Mouse (Mus musculus): ENCODE measurements at regions not wholly inside any gene's neighbourhood (a gene's known extent, or its start where the extent isn't known, plus 50 kb on each side); places are given as distances from the start of the nearest gene placed in this dataset.

DNA sequence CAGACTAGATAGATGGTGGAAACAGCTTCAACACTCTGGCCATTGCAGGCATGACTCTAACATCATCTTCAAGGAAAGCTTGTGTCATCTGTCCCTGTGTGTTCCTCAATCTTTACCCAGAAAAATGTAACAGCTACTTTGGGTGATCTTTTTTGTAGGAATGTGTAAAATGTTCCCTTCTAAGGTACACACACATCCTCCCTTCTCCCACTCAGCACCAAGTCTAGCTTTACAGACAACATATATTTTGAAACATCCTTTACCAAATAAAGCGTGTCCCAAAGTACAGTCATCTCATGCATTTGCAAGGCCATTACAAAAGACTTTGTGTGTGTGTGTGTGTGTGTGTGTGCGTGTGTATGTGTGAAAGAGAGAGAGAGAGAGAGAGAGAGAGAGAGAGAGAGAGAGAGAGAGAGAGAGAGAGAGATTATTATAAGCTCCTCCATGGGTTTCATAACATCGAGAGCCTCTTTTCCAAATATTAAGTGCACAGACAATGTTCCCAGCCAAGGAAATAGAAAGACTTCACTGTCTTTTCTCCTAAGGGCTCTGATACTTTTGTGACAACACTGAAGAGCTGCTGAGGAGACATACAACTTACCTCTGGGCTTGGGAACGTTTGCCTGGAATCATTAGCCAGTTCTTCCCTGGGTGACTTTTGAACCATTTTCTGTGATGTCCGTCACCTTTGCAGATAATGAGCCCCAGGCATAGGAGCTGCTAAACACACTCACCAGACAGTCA is 164.0 kb downstream of the Fzd1 start:
- WGBS: 67% methylated on average over 5 of the region's 5 CpGs
- DNase-seq (ENCODE audit: low spot score) (no peak), ATAC-seq (ENCODE audit: insufficient read depth, low read depth) (no peak)
- Histone ChIP-seq H3K4me1 (ENCODE audit: control insufficient read depth, insufficient read depth) (no peaks in the 10 kb centered on the region), H3K9me3 (replicated peaks; ENCODE audit: control insufficient read depth, low read length) (no peaks in the 10 kb centered on the region), H3K4me2 (ENCODE audit: low read depth, low read length) (no peak overlapping the region), H3K27me3 (ENCODE audit: control insufficient read depth, insufficient read depth, low read length) (no peaks in the 10 kb centered on the region), H3K36me3 (replicated peaks; ENCODE audit: control insufficient read depth, insufficient read depth, low read length) (no peaks in the 10 kb centered on the region), H3K27ac (ENCODE audit: low read depth) (no peak overlapping the region), H3K9ac (replicated peaks; ENCODE audit: low read depth, low read length) (no peak overlapping the region), H3K4me3 (ENCODE audit: low read depth, low read length) (no peak overlapping the region)
- TF ChIP-seq EP300 (IDR thresholded peaks at IDR 0.05; ENCODE audit: low read depth) (no peak), CTCF (IDR thresholded peaks at IDR 0.05; ENCODE audit: low read depth) (no peak)

DNA sequence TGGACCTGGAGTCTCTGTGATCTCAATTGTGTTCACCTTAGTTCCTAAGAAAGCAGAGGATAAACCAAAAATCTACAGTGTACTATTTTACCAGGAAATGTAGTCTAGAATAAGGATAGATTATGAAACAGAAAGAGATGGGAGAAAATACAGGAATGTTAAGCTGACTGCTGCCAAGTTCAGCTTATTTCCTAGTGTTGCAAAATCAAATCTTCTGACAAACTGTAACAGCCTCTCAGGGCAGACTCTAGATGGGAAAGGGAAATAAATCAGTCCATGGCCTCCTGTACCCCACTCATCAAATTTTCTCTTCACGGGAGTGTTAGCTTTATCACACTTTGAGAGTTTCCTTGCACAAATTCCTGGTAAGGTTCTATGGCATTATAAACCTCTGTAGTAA is 166.1 kb downstream of the Fzd1 start:
- Histone ChIP-seq H3K4me1 (ENCODE audit: control insufficient read depth, insufficient read depth) (no peaks in the 10 kb centered on the region), H3K27me3 (ENCODE audit: control insufficient read depth, insufficient read depth, low read length) (no peaks in the 10 kb centered on the region), H3K9me3 (replicated peaks; ENCODE audit: control insufficient read depth, low read length) (no peaks in the 10 kb centered on the region), H3K36me3 (replicated peaks; ENCODE audit: control insufficient read depth, insufficient read depth, low read length) (no peaks in the 10 kb centered on the region), H3K9ac (replicated peaks; ENCODE audit: low read depth, low read length) (no peak overlapping the region), H3K4me2 (ENCODE audit: low read depth, low read length) (no peak overlapping the region), H3K27ac (ENCODE audit: low read depth) (no peak overlapping the region), H3K4me3 (ENCODE audit: low read depth, low read length) (no peak overlapping the region)
- 49% methylated on average over 1 of the region's 1 CpGs for WGBS
- DNase-seq (ENCODE audit: low spot score): no peak
- no peak for ATAC-seq (ENCODE audit: insufficient read depth, low read depth)
- TF ChIP-seq CTCF (IDR thresholded peaks at IDR 0.05; ENCODE audit: low read depth) (no peak), EP300 (IDR thresholded peaks at IDR 0.05; ENCODE audit: low read depth) (no peak)

- TF ChIP-seq EP300 (IDR thresholded peaks at IDR 0.05; ENCODE audit: low read depth): no peak
- no peak for TF ChIP-seq CTCF (IDR thresholded peaks at IDR 0.05; ENCODE audit: low read depth)
- 80% methylated on average over 1 of the region's 1 CpGs for WGBS
- Histone ChIP-seq H3K4me3 (ENCODE audit: low read depth, low read length) (no peak overlapping the region), H3K9ac (replicated peaks; ENCODE audit: low read depth, low read length) (no peak overlapping the region), H3K9me3 (replicated peaks; ENCODE audit: control insufficient read depth, low read length) (no peaks in the 10 kb centered on the region), H3K4me1 (ENCODE audit: control insufficient read depth, insufficient read depth) (no peaks in the 10 kb centered on the region), H3K27me3 (ENCODE audit: control insufficient read depth, insufficient read depth, low read length) (no peaks in the 10 kb centered on the region), H3K27ac (ENCODE audit: low read depth) (no peak overlapping the region), H3K4me2 (ENCODE audit: low read depth, low read length) (no peak overlapping the region), H3K36me3 (replicated peaks; ENCODE audit: control insufficient read depth, insufficient read depth, low read length) (no peaks in the 10 kb centered on the region)
- DNase-seq (ENCODE audit: low spot score) (no peak), ATAC-seq (ENCODE audit: insufficient read depth, low read depth) (no peak)
Observed at GRCm38 (mm10) chr5:4582702-4583475, 174.9 kb downstream of the Fzd1 start.

GRCm38 (mm10) chr5:4580185-4580839 is 177.5 kb downstream of the Fzd1 start:
- Histone ChIP-seq H3K27me3 (ENCODE audit: control insufficient read depth, insufficient read depth, low read length) (no peaks in the 10 kb centered on the region), H3K9ac (replicated peaks; ENCODE audit: low read depth, low read length) (no peak overlapping the region), H3K4me3 (ENCODE audit: low read depth, low read length) (no peak overlapping the region), H3K27ac (ENCODE audit: low read depth) (no peak overlapping the region), H3K4me2 (ENCODE audit: low read depth, low read length) (no peak overlapping the region), H3K36me3 (replicated peaks; ENCODE audit: control insufficient read depth, insufficient read depth, low read length) (no peaks in the 10 kb centered on the region), H3K9me3 (replicated peaks; ENCODE audit: control insufficient read depth, low read length) (no peaks in the 10 kb centered on the region), H3K4me1 (ENCODE audit: control insufficient read depth, insufficient read depth) (no peaks in the 10 kb centered on the region)
- DNase-seq (ENCODE audit: low spot score): no peak
- no peak for ATAC-seq (ENCODE audit: insufficient read depth, low read depth)
- 78% methylated on average over 8 of the region's 8 CpGs for WGBS
- TF ChIP-seq EP300 (IDR thresholded peaks at IDR 0.05; ENCODE audit: low read depth) (no peak), CTCF (IDR thresholded peaks at IDR 0.05; ENCODE audit: low read depth) (no peak)

DNA sequence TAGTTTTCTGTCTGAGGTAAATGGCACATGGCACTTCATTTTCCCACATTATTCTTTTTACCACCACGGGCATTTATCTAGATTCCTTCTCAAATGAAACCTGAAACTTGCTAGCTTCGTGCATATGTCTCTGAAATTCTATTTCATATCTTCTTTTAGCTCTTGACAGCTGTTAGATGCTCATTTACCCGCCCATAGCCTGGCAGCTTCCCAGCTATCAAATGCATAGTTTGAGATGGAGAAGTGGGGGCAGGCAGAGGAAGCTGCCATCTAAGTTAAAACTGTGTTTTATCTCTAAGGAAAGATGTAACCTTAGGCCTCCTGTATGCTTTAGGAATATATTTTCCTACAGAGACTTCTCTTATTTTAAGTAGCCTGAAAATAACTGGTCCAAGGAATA is 179.0 kb downstream of the Fzd1 start:
- no peaks in the 10 kb centered on the region for H3K36me3 ChIP-seq (replicated peaks; ENCODE audit: control insufficient read depth, insufficient read depth, low read length)
- no peak for ATAC-seq (ENCODE audit: insufficient read depth, low read depth)
- 48% methylated on average over 3 of the region's 3 CpGs for WGBS
- TF ChIP-seq CTCF (IDR thresholded peaks at IDR 0.05; ENCODE audit: low read depth) (no peak), EP300 (IDR thresholded peaks at IDR 0.05; ENCODE audit: low read depth) (no peak)
- no peak overlapping the region for H3K4me2 ChIP-seq (ENCODE audit: low read depth, low read length)
- no peak overlapping the region for H3K9ac ChIP-seq (replicated peaks; ENCODE audit: low read depth, low read length)
- H3K27ac ChIP-seq (ENCODE audit: low read depth): no peak overlapping the region
- no peaks in the 10 kb centered on the region for H3K4me1 ChIP-seq (ENCODE audit: control insufficient read depth, insufficient read depth)
- no peak overlapping the region for H3K4me3 ChIP-seq (ENCODE audit: low read depth, low read length)
- H3K27me3 ChIP-seq (ENCODE audit: control insufficient read depth, insufficient read depth, low read length): no peaks in the 10 kb centered on the region
- H3K9me3 ChIP-seq (replicated peaks; ENCODE audit: control insufficient read depth, low read length): no peaks in the 10 kb centered on the region
- no peak for DNase-seq (ENCODE audit: low spot score)
